Mouse (Mus musculus): ENCODE data around the gene Cyp4v3.

Cyp4v3 gene

GRCm38 (mm10) chr8:45310967-45311366, 22.0 kb downstream of the Cyp4v3 start:
- peak; percentile 8 for DNase-seq

GRCm38 (mm10) chr8:45308366-45308765, 24.6 kb downstream of the Cyp4v3 start, which contains the start of gene Gm45753:
Gene Gm45753, minus strand, starts transcription at chr8:45308466.
- DNase-seq: no peak

- DNase-seq: no peak
Observed at GRCm38 (mm10) chr8:45305479-45305878, 27.5 kb downstream of the Cyp4v3 start.

GRCm38 (mm10) chr8:45304354-45304753, 28.7 kb downstream of the Cyp4v3 start:
- no peak for DNase-seq

- DNase-seq: no peak
Observed at GRCm38 (mm10) chr8:45302390-45302789, 30.6 kb downstream of the Cyp4v3 start.

- no peak for DNase-seq
Observed at GRCm38 (mm10) chr8:45295276-45295675, 37.7 kb downstream of the Cyp4v3 start.

GRCm38 (mm10) chr8:45294687-45295086, 38.3 kb downstream of the Cyp4v3 start, which contains the start of gene Klkb1:
Gene Klkb1, minus strand, starts transcription at chr8:45294859.
- no peak for DNase-seq

GRCm38 (mm10) chr8:45291790-45292189, 41.2 kb downstream of the Cyp4v3 start:
- no peak for DNase-seq

- peak; percentile 9 for DNase-seq
Observed at GRCm38 (mm10) chr8:45281630-45282029, 51.4 kb downstream of the Cyp4v3 start.

- DNase-seq: no peak
Observed at GRCm38 (mm10) chr8:45277453-45277852, 55.6 kb downstream of the Cyp4v3 start.

GRCm38 (mm10) chr8:45274317-45274716, 58.7 kb downstream of the Cyp4v3 start:
- DNase-seq: no peak

GRCm38 (mm10) chr8:45269056-45269455, 64.0 kb downstream of the Cyp4v3 start:
- DNase-seq: no peak

GRCm38 (mm10) chr8:45268485-45268884, 64.5 kb downstream of the Cyp4v3 start:
- DNase-seq: no peak

- DNase-seq: peak; percentile 31
Observed at GRCm38 (mm10) chr8:45267611-45268391, 65.2 kb downstream of the Cyp4v3 start.

- peak; percentile 39 for DNase-seq
Observed at GRCm38 (mm10) chr8:45266993-45267392, 66.0 kb downstream of the Cyp4v3 start.

- no peak for DNase-seq
Observed at GRCm38 (mm10) chr8:45264918-45265317, 68.1 kb downstream of the Cyp4v3 start.

- DNase-seq: no peak
Observed at GRCm38 (mm10) chr8:45262851-45263250, 70.2 kb downstream of the Cyp4v3 start.

- DNase-seq: no peak
Observed at GRCm38 (mm10) chr8:45261920-45262319, 71.1 kb downstream of the Cyp4v3 start, which contains the start of gene F11. Gene F11, minus strand, starts transcription at chr8:45262031.

- no peak for DNase-seq
Observed at GRCm38 (mm10) chr8:45258421-45258820, 74.6 kb downstream of the Cyp4v3 start.

- no peak for DNase-seq
Observed at GRCm38 (mm10) chr8:45255040-45255439, 78.0 kb downstream of the Cyp4v3 start.

Measured in lung, postnatal 10 days (tissue).